Mouse (Mus musculus): Measurements from ENCODE around the gene Aqr. TPM values are rescaled to one million over a fixed set of nuclear protein-coding genes. Genes with fewer than 3 reads are reported as not detected.

Aqr gene
- polyA plus RNA-seq, 3 experiments from 2014 or later: 45.3 to 49.6 (median 47.4) TPM

DNA sequence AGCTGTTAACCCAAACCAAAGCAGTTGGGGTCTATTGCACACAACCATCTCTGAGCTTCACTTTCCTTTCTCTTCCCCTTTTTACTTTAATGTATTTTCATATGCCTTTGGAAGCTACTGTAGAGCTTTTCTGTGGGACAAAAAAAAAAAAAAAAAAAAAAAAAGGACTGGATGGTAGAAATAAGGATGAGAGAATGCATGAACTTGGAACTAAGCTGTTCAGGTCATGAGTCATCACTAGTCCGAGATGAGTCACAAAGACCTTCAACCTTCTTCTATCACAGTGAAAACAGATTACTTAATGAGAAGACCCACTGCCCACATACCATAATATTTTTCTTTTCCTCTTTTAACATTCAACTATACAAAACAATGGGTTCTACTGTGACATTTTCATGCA is 127.2 kb downstream of the Aqr start:
- no peak for ATAC-seq

DNA sequence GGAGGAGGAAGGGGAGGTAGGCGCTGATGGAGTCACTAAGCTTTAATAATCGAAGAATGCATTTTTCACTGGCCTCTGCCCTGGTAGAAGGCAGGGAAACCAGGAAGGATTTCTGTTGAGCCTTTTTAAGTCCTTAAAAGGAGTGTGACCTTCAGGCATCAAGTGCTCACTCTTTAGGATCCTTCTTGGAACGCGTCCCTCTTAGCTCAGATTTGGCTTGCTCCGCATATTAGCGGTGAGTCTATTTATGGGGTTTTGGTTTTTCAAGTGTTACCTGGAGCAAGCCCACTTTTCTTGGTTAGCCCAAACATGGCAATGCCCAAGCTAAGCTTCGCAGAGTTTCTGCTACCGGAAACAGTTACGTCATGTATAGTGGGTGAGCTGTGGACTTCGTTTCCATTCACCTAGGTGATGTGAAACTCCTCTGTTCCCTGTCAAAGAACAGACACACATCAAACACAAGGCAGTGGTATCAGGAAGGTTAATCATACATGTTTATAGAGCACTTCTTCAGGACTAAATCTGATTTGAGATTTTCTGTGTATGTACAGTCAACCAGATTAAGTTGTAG is 128.5 kb downstream of the Aqr start:
- ATAC-seq: peak; percentile 46

DNA sequence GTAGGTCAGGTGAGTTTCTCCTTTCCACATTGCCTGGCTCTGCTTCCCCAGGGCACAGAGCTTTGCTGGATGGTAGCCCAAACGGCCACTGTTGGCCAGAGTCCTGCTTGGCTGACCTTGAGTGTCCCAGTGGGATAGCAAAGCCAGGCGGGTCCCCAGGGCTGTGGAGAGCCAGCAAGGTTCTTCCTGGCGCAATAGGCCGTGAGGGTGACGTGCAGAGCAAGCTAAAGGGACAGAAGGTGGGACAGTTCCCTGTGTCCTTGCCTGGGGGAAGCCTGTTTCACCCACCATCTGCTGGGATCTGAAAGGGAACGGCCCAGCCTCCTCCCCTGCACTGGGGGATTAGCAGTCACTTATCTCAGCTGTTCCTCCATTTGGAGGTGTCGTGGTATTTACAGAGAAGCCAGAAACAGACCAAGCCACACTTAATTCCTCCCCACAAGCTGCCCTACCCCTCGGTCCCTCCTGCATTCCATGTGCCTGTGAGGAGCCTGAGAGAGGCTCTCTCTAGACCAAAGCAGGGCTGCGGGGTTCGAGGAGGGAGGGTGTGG is 129.4 kb downstream of the Aqr start:
- ATAC-seq: no peak

DNA sequence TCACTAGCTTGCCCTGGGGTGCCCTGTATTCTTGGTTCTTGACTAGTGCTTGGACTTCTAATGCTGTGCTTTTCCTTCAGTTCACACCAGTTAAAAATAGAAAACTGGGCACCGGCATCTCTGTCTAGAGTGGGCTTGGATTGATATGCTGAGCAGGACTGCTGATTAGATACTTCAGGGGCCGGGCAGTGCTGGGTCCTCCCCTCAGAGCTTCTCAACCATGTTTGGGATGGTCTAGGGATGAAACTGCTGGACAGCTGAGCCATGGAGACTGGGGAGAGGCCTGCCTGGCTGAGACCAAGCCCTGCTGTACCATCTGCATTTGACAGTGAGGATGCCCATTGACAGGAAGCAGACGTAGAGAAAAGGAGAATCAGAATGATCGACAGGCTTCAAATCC is 132.7 kb downstream of the Aqr start:
- ATAC-seq: no peak

DNA sequence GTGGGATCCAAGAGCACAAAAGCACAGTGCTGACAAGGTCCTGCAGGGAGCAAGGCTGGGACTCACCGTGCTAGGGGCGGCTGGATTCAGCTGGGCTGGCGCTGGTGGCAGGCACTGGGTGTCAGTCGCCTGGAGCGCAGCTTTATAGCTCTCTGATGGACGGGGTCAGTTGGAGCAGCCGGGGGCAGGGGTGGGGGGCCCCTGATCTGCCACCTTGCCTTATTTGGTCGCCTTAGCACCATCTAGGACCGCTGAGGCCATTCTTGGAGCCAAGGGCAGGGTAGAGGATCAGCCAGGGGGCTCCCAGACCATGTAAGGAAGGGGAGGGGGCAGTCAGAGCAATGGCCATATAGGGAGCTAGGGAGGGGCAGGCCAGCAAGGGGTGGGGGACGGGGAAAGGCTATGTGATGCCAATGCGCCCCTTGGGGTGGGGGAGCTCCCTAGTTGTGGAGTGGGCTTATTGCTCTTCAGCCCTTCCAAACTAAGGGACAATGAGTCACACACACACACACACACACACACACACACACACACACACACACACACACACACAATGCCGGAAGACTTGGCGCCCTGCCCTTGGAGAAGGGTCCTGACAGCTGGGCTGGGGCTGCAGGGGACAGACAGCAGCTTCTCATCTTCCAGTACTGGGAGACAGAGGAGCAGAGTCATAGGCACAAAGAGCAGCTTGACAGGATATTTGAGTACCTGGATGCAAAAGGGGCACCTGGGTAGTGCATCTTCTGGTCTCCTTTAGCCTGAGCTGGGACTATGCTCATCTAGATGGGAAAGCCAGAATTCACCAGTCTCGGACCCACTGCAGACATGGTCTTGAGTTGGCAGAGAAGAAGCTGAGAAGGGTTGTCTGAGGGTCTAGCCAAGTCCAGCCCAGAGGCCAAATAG is 133.9 kb downstream of the Aqr start, which contains the start of gene Actc1:
Gene Actc1 (minus strand): TSS at position 853 of the 903 bp plus-strand sequence.
- ATAC-seq: no peak

DNA sequence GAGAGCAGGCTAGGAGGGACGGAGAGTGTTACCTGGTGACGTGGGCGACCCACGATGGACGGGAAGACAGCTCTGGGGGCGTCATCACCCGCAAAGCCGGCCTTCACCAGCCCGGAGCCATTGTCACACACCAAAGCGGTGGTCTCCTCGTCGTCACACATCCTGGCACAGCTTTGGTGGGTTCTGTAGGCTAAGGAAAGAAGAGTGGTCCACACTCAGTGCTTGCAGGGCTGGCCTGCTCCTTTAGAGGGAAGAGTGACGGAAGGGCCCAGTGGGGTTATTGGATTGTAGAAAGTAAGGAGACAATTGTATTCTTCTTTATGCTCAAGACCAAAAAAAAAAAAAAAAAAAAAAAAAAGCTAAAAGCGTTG is 135.0 kb downstream of the Aqr start:
- ATAC-seq: no peak

Other genes starting within 250 kb of the Aqr start
- gene Gjd2, start 173.4 kb downstream of the Aqr start, polyA plus RNA-seq (2017; shearing (Covaris generic)): not detected
- gene Actc1, start 133.5 kb downstream of the Aqr start, polyA plus RNA-seq (2017; shearing (Covaris generic)): not detected
- gene Zfp770, start 14.4 kb upstream of the Aqr start, polyA plus RNA-seq (2017; shearing (Covaris generic)): 1 to 10 TPM; 2.4 to 3.6 (median 2.6) TPM